Mouse (Mus musculus) liver, embryonic 14.5 days (tissue): ENCODE results near the gene Duoxa2. TPM values are rescaled to one million over a fixed set of nuclear protein-coding genes. Genes with fewer than 3 reads are reported as not detected.

Experiments
- ATAC-seq: fragments of 200-750 bp; cut with Nextera tagmentation; 2 replicates; pipeline ENCODE4 v1.8.0; 2017; ENCODE audit warnings: moderate number of reproducible peaks, mild to moderate bottlenecking, moderate library complexity; ENCODE audit not compliant: insufficient read depth
- DNase-seq, 3 experiments: peaks; one replicate each; pipeline ENCODE4 v3.0.0-alpha.2; 2012 to 2013; ENCODE audit warnings: low read depth in 3 of 3, low spot score in 3 of 3
- H3K27ac ChIP-seq: fragments of 300-500 bp; sonication (generic); 2 replicates; pipeline ENCODE4 v1.5.1; 2014; ENCODE audit warnings: moderate library complexity, mild to moderate bottlenecking, control low read depth, inconsistent platforms
- H3K27me3 ChIP-seq: fragments of 300-500 bp; sonication (generic); 2 replicates; pipeline ENCODE4 v1.6.1; 2014; ENCODE audit warnings: mild to moderate bottlenecking, low read length, moderate library complexity; ENCODE audit not compliant: control insufficient read depth, insufficient read depth
- H3K36me3 ChIP-seq: fragments of 300-500 bp; sonication (generic); replicated peaks from 2 replicates; pipeline ENCODE4 v1.6.1; 2014; ENCODE audit warnings: low read depth; ENCODE audit not compliant: control insufficient read depth, insufficient read depth
- H3K4me1 ChIP-seq, 2 experiments: fragments of 200-500 bp in 1 of 2; fragments of 300-500 bp in 1 of 2; sonication (generic) in 1 of 2; replicated peaks; 2 replicates each; pipeline ENCODE4 v1.6.1; 2012 to 2014; ENCODE audit warnings: antibody characterized with exemption in 1 of 2, inconsistent platforms in 1 of 2, low read length in 1 of 2; ENCODE audit not compliant: control insufficient read depth in 2 of 2, insufficient read depth in 2 of 2
- H3K4me2 ChIP-seq: fragments of 300-500 bp; sonication (generic); 2 replicates; pipeline ENCODE4 v1.6.1; 2014; ENCODE audit warnings: low read depth, mild to moderate bottlenecking, control low read depth, moderate library complexity
- H3K4me3 ChIP-seq, 2 experiments: fragments of 200-500 bp in 1 of 2; fragments of 300-500 bp in 1 of 2; sonication (generic) in 1 of 2; 2 replicates each; pipeline ENCODE4 v1.5.1; 2012 to 2014; ENCODE audit warnings: low read depth in 2 of 2, low read length in 2 of 2, mild to moderate bottlenecking in 2 of 2, control low read depth in 1 of 2, inconsistent platforms in 1 of 2, moderate library complexity in 1 of 2; ENCODE audit not compliant: insufficient read depth in 1 of 2
- H3K9ac ChIP-seq: fragments of 300-500 bp; sonication (generic); replicated peaks from 2 replicates; pipeline ENCODE4 v1.6.1; 2014; ENCODE audit warnings: mild to moderate bottlenecking, control low read depth, moderate library complexity
- H3K9me3 ChIP-seq: fragments of 300-500 bp; sonication (generic); 2 replicates; pipeline ENCODE4 v1.6.1; 2016; ENCODE audit warnings: low read length, mixed read lengths; ENCODE audit not compliant: control insufficient read depth
- CTCF ChIP-seq: IDR thresholded peaks from 2 replicates; pipeline ENCODE4 v1.5.1; 2016; ENCODE audit warnings: antibody characterized with exemption, low read depth, control low read depth
- EP300 ChIP-seq: IDR thresholded peaks from 2 replicates; pipeline ENCODE4 v1.6.1; 2016; ENCODE audit warnings: antibody characterized with exemption, low read depth
- WGBS: fragments of 180-500 bp; shearing (Covaris S2); extraction: QIAGEN DNeasy Blood & Tissue Kit; methylation state at CpG from one replicate; pipeline ENCODE4 v1.1.7; 2014; ENCODE audit not compliant: insufficient replicate concordance; 5-methylcytosine and 5-hydroxymethylcytosine counted together
- polyA plus RNA-seq, 2 experiments: library from polyadenylated mRNA; depleted of rRNA in 1 of 2; stranded (reverse) in 1 of 2; unstranded in 1 of 2; fragments of >200 nt; fragmentation: Nextera tagmentation in 1 of 2; extraction: Ambion mirVana in 1 of 2; gene quantifications; 2 replicates each; pipeline versions ENCODE4 v1.2.1 to v1.2.3; 2012 to 2014

Duoxa2 gene
- polyA plus RNA-seq, 2 experiments: not detected

DNA sequence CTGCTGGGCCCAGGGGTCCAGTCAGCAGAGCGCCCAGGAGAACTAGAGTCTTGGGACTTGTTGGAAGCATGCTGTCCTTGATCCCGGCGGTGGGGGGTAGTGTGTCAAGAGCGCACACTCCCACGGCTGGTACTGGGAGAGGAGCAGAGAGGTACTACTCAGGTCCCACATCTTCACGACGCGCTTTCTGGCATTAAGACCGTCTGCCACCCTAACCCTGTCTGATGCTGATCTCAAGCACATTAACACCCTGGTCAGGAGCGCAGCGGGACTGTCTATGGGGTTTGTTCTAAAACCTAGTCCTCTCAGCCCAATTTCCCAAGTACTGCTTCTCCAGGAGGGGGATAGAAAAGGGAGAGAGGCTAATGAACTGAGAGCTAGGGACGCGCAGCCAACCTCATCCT is 602 bp upstream of the Duoxa2 start, which contains the start of gene Duox2:
Gene Duox2, minus strand, starts transcription at position 354 of the 404 bp plus-strand sequence.
- Histone ChIP-seq H3K27me3 (peaks cover 83% of the 10 kb centered on the region), H3K4me3 (no peak within 1 kb of the TSS), H3K4me1 (0 out of 4 replicates have a peak, but pooled peaks cover 0 to 2% of the 10 kb centered on the region in 2 experiments), H3K9ac (no peak within 1 kb of the TSS), H3K9me3 (no peaks in the 10 kb centered on the region), H3K27ac (no peak within 1 kb of the TSS), H3K36me3 (no peaks in the 10 kb centered on the region), H3K4me2 (peak within 1 kb of the TSS; percentile 41)
- DNase-seq (no peak), ATAC-seq (no peak)
- TF ChIP-seq CTCF: no peak
- TF ChIP-seq EP300: no peak
- WGBS: 4% methylated on average over 13 of the region's 13 CpGs

GRCm38 (mm10) chr2:122299911-122300655 is 1.4 kb downstream of the Duoxa2 start:
- no peak overlapping the region for H3K27ac ChIP-seq
- TF ChIP-seq EP300 (no peak), CTCF (no peak)
- H3K4me2 ChIP-seq: no peak overlapping the region
- 0 out of 4 replicates have a peak, but pooled peaks cover 0 to 2% of the 10 kb centered on the region in 2 experiments for H3K4me1 ChIP-seq
- H3K36me3 ChIP-seq: no peaks in the 10 kb centered on the region
- no peaks in the 10 kb centered on the region for H3K9me3 ChIP-seq
- H3K27me3 ChIP-seq: peaks cover 77% of the 10 kb centered on the region
- H3K9ac ChIP-seq: no peak overlapping the region
- DNase-seq: no peak
- no peak for ATAC-seq
- 10% methylated on average over 14 of the region's 14 CpGs for WGBS
- H3K4me3 ChIP-seq: no peak overlapping the region

DNA sequence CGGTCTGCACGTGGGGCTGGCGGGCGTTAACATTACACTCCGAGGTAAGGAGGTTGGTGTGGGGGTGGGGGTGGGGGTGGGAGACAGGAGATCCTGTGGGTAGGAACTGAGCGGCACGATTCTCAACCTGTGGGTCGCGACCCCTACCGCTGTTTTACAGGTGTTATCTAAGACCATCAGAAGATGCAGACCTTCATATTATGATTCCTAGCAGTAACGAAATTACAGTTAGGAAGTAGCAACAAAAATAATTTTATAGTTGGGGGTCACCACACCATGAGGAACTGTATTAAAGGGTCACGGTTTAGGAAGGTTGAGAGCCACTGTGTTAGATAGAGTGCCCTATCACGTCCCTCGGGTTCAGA is 1.9 kb downstream of the Duoxa2 start:
- no peaks in the 10 kb centered on the region for H3K36me3 ChIP-seq
- 6% methylated on average over 14 of the region's 14 CpGs for WGBS
- no peak overlapping the region for H3K9ac ChIP-seq
- H3K27ac ChIP-seq: no peak overlapping the region
- no peak overlapping the region for H3K4me2 ChIP-seq
- no peak overlapping the region for H3K4me3 ChIP-seq
- TF ChIP-seq EP300: no peak
- no peak for TF ChIP-seq CTCF
- 0 out of 4 replicates have a peak, but pooled peaks cover 0 to 2% of the 10 kb centered on the region in 2 experiments for H3K4me1 ChIP-seq
- DNase-seq (no peak), ATAC-seq (no peak)
- H3K9me3 ChIP-seq: no peaks in the 10 kb centered on the region
- H3K27me3 ChIP-seq: peaks cover 72% of the 10 kb centered on the region

DNA sequence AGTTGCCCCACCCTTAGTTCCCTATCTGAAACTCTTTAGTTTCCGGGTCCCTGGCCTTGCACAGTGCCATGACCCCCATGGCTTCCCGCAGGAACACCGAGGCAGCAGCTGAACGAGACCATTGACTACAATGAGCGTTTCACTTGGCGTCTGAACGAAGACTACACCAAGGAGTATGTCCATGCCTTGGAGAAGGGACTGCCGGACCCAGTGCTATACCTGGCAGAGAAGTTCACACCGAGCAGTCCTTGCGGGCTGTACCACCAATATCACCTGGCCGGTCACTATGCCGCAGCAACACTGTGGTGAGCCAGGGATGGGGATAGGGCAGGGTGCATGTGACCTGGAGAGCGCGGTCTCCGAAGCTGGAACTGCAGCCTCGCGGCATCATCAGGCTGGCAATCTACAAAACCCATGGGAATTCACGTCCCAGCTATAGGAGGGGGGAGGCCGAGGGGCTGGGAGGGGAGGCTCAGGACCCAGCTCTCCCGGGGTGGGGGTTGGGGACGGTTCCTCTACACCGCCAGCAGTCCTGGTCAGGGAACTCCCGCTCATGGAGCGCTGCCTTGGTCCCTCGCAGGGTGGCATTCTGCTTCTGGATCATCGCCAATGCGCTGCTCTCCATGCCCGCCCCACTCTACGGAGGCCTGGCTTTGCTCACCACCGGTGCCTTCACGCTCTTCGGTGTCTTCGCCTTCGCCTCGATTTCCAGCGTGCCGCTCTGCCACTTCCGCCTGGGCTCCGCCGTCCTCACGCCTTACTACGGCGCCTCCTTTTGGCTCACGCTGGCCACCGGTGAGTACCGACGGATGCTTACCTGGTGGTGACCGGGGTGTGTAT is 2.6 kb downstream of the Duoxa2 start:
- H3K36me3 ChIP-seq: no peaks in the 10 kb centered on the region
- WGBS: under 1% methylated on average over 47 of the region's 48 CpGs
- TF ChIP-seq CTCF (no peak), EP300 (no peak)
- DNase-seq: no peak
- no peak overlapping the region for H3K9ac ChIP-seq
- H3K4me3 ChIP-seq: peak overlapping the region in 1 of 2 experiments; percentile 18; a peak in 1 of 4 replicates
- 0 out of 4 replicates have a peak, but pooled peaks cover 0 to 2% of the 10 kb centered on the region in 2 experiments for H3K4me1 ChIP-seq
- no peak overlapping the region for H3K27ac ChIP-seq
- H3K27me3 ChIP-seq: peaks cover 66% of the 10 kb centered on the region
- no peak for ATAC-seq
- peak overlapping the region; percentile 29 for H3K4me2 ChIP-seq
- no peaks in the 10 kb centered on the region for H3K9me3 ChIP-seq
